Mouse (Mus musculus) heart, adult 2 months (tissue): Measurements from ENCODE around the gene Olfr507. TPM values are rescaled to one million over a fixed set of nuclear protein-coding genes. Genes with fewer than 3 reads are reported as not detected.

Source experiments
- DNase-seq, 2 experiments: peaks; one replicate each; pipeline ENCODE4 v3.0.0; 2021
- H3K27ac ChIP-seq: fragments of 200-600 bp; 2 replicates; pipeline ENCODE4 v1.8.1; 2022
- H3K27me3 ChIP-seq: fragments of 200-500 bp; 2 replicates; pipeline ENCODE4 v1.6.1; 2012; ENCODE audit warnings: mild to moderate bottlenecking, low read length, inconsistent platforms, mixed read lengths; ENCODE audit not compliant: control insufficient read depth, insufficient read depth
- H3K36me3 ChIP-seq: fragments of 200-500 bp; 2 replicates; pipeline ENCODE4 v1.6.1; 2012; ENCODE audit warnings: low read length, inconsistent platforms; ENCODE audit not compliant: control insufficient read depth, insufficient read depth
- H3K4me1 ChIP-seq: fragments of 200-500 bp; 2 replicates; pipeline ENCODE4 v1.6.1; 2011; ENCODE audit warnings: low read length; ENCODE audit not compliant: control insufficient read depth, insufficient read depth
- H3K4me3 ChIP-seq: fragments of 200-600 bp; 2 replicates; pipeline ENCODE4 v1.8.1; 2022
- H3K79me2 ChIP-seq: fragments of 200-500 bp; replicated peaks from 2 replicates; pipeline ENCODE4 v1.6.1; 2012; ENCODE audit warnings: mild to moderate bottlenecking, inconsistent platforms, low read length, moderate library complexity, mixed read lengths; ENCODE audit not compliant: control insufficient read depth, insufficient read depth
- H3K9ac ChIP-seq: fragments of 200-500 bp; 2 replicates; pipeline ENCODE4 v1.6.1; 2012; ENCODE audit warnings: low read depth, mild to moderate bottlenecking, control low read depth, inconsistent platforms, low read length, mixed read lengths
- CTCF ChIP-seq: fragments of 200-600 bp; IDR thresholded peaks from 2 replicates; pipeline ENCODE4 v1.8.1; 2022; ENCODE audit warnings: antibody characterized with exemption, mild to moderate bottlenecking, moderate library complexity
- EP300 ChIP-seq: fragments of 200-500 bp; IDR thresholded peaks from 2 replicates; pipeline ENCODE4 v1.6.1; 2011; ENCODE audit warnings: low read depth, low read length, control low read depth; ENCODE audit not compliant: insufficient read depth
- POLR2A ChIP-seq: fragments of 200-500 bp; IDR thresholded peaks from 2 replicates; pipeline ENCODE4 v1.6.1; 2011; ENCODE audit warnings: mild to moderate bottlenecking, low read depth, low read length, control low read depth; ENCODE audit not compliant: insufficient read depth
- WGBS: fragments of 180-500 bp; shearing (Covaris S2); methylation state at CpG from one replicate; pipeline ENCODE4 v1.1.7; 2018; 5-methylcytosine and 5-hydroxymethylcytosine counted together
- intact Hi-C: fragments of 180-260 bp; cut with DNase I; formaldehyde crosslinking; loops from one replicate; pipeline ENCODE4 v1.15.1; 2025
- polyA plus RNA-seq: library from polyadenylated mRNA; depleted of rRNA; stranded (reverse); fragments of >200 nt; gene quantifications from 2 replicates; pipeline ENCODE4 v1.2.3, GENCODE M21; 2012; rRNA removed
- total RNA-seq, 2 experiments: library from RNA; stranded (reverse); gene quantifications; 2 replicates each; pipeline ENCODE4 v1.2.3; 2021

The Olfr507 gene
- total and polyA plus RNA-seq, 3 experiments = not detected

DNA sequence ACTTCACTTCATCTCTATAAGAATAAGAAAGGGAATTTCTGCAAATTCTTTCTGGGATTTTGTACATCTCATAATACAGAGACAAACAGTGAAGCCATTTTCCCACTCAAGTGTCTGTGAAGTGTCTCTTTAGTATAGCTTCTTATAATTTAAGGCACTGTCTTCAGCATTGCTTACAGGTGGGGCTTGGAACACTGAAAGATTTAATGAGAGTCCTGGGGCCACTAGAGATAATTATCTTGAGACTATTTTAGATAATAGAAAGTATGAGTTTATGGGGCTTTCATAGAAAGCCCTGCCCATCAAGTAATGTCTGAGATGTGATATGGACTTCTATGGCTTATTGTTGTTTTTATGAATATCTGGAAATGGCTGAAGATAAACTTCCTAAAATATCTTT lies 30.2 kb downstream of the Olfr507 start, which contains the start of gene Olfr509:
Gene Olfr509 (minus strand): TSS at position 101 of the 400 bp plus-strand sequence.
- Histone ChIP-seq H3K36me3 (no peaks in the 10 kb centered on the region), H3K27me3 (no peaks in the 10 kb centered on the region), H3K4me3 (no peak within 1 kb of the TSS), H3K79me2 (no peaks in the 10 kb centered on the region), H3K4me1 (no peaks in the 10 kb centered on the region), H3K27ac (no peak within 1 kb of the TSS), H3K9ac (no peak within 1 kb of the TSS)
- intact Hi-C loops = no loop called here
- no peak for TF ChIP-seq CTCF
- TF ChIP-seq POLR2A = no peak
- no peak for TF ChIP-seq EP300
- DNase-seq = no peak

DNA sequence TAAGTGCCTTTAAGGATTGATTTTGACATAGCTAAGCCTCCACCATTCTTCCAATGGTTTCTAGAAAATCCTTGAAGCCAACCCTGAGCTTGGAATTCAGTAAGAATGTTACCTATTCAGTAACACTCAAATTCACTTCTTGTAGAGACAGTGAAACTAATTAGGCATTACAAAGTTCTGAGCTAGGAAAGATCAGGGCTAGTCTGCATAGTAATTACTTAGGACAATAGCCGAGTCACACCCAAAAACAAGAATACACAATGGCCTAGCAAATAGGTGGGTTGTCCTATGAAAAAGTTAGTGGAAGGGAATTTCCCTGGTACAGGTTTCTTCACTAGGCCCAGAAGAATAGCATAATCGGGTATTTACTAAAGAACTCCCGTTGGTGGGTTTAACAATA lies 40.8 kb downstream of the Olfr507 start:
- Histone ChIP-seq H3K9ac (no peak overlapping the region), H3K27me3 (no peaks in the 10 kb centered on the region), H3K27ac (no peak overlapping the region), H3K79me2 (no peaks in the 10 kb centered on the region), H3K4me3 (no peak overlapping the region), H3K36me3 (no peaks in the 10 kb centered on the region), H3K4me1 (no peaks in the 10 kb centered on the region)
- 67% methylated on average over 3 of the region's 3 CpGs for WGBS
- no peak for DNase-seq
- no peak for TF ChIP-seq EP300
- no peak for TF ChIP-seq CTCF
- TF ChIP-seq POLR2A = no peak
- intact Hi-C loops = no loop called here

DNA sequence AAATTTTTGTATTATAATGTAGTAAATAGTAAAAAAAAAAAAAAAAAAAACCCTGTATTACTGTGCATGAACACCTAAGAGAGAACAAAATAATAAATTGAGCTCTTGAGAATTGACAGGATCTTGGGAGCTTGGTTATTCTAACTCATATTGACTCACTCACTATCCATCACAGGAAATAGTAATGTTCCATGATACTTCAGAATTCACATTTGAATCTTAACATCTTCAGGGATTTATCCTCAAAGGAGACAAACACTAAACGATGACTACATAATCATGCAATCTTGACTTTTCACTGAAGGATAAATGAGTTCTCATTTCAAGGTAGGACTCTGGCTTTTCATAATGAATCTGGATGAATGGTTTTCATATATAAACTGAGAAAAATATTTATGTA lies 44.5 kb downstream of the Olfr507 start, which contains the start of gene Olfr510:
Gene Olfr510 (plus strand): TSS at position 301 of the 400 bp plus-strand sequence.
- Histone ChIP-seq H3K27ac (no peak within 1 kb of the TSS), H3K4me1 (no peaks in the 10 kb centered on the region), H3K79me2 (no peaks in the 10 kb centered on the region), H3K36me3 (no peaks in the 10 kb centered on the region), H3K4me3 (no peak within 1 kb of the TSS), H3K27me3 (no peaks in the 10 kb centered on the region), H3K9ac (no peak within 1 kb of the TSS)
- 82% methylated on average over 1 of the region's 1 CpGs for WGBS
- TF ChIP-seq POLR2A (no peak), EP300 (no peak), CTCF (no peak)
- intact Hi-C loops = no loop called here
- DNase-seq = no peak

GRCm38 (mm10) chr7:108671058-108671457 lies 49.4 kb downstream of the Olfr507 start:
- no peaks in the 10 kb centered on the region for H3K36me3 ChIP-seq
- H3K4me3 ChIP-seq = no peak overlapping the region
- no peaks in the 10 kb centered on the region for H3K27me3 ChIP-seq
- WGBS = 57% methylated on average over 1 of the region's 1 CpGs
- H3K27ac ChIP-seq = no peak overlapping the region
- DNase-seq = no peak
- H3K9ac ChIP-seq = no peak overlapping the region
- H3K79me2 ChIP-seq = no peaks in the 10 kb centered on the region
- no peaks in the 10 kb centered on the region for H3K4me1 ChIP-seq
- intact Hi-C loops = no loop called here
- TF ChIP-seq EP300 (no peak), CTCF (no peak), POLR2A (no peak)

Other genes starting within 250 kb of the Olfr507 start
- gene Olfr495, start 228.6 kb upstream of the Olfr507 start, total RNA-seq = not detected
- not detected in 2 replicates for gene Olfr495, start 228.6 kb upstream of the Olfr507 start, polyA plus RNA-seq
- gene Olfr497, start 201.4 kb upstream of the Olfr507 start, total RNA-seq = not detected
- gene Olfr497, start 201.4 kb upstream of the Olfr507 start, polyA plus RNA-seq = not detected in 2 replicates
- gene Olfr498, start 156.5 kb upstream of the Olfr507 start, total RNA-seq = not detected
- not detected in 2 replicates for gene Olfr498, start 156.5 kb upstream of the Olfr507 start, polyA plus RNA-seq
- not detected for gene Olfr502, start 96.7 kb upstream of the Olfr507 start, total RNA-seq
- not detected in 2 replicates for gene Olfr502, start 96.7 kb upstream of the Olfr507 start, polyA plus RNA-seq
- gene Olfr503, start 77.3 kb upstream of the Olfr507 start, total RNA-seq = not detected
- not detected in 2 replicates for gene Olfr503, start 77.3 kb upstream of the Olfr507 start, polyA plus RNA-seq
- not detected for gene Olfr504, start 56.0 kb upstream of the Olfr507 start, total RNA-seq
- gene Olfr504, start 56.0 kb upstream of the Olfr507 start, polyA plus RNA-seq = not detected in 2 replicates
- gene Olfr506, start 11.0 kb upstream of the Olfr507 start, total RNA-seq = not detected
- not detected in 2 replicates for gene Olfr506, start 11.0 kb upstream of the Olfr507 start, polyA plus RNA-seq
- not detected for gene Olfr508, start 8.2 kb downstream of the Olfr507 start, total RNA-seq
- not detected in 2 replicates for gene Olfr508, start 8.2 kb downstream of the Olfr507 start, polyA plus RNA-seq
- gene Olfr509, start 30.1 kb downstream of the Olfr507 start, total RNA-seq = not detected
- gene Olfr509, start 30.1 kb downstream of the Olfr507 start, polyA plus RNA-seq = not detected in 2 replicates
- not detected for gene Olfr510, start 44.6 kb downstream of the Olfr507 start, total RNA-seq
- not detected in 2 replicates for gene Olfr510, start 44.6 kb downstream of the Olfr507 start, polyA plus RNA-seq
- not detected for gene Olfr512, start 91.5 kb downstream of the Olfr507 start, total RNA-seq
- gene Olfr512, start 91.5 kb downstream of the Olfr507 start, polyA plus RNA-seq = not detected in 2 replicates
- not detected for gene Olfr513, start 129.2 kb downstream of the Olfr507 start, total RNA-seq
- gene Olfr513, start 129.2 kb downstream of the Olfr507 start, polyA plus RNA-seq = not detected in 2 replicates
- gene Olfr514, start 204.2 kb downstream of the Olfr507 start, total RNA-seq = not detected
- not detected in 2 replicates for gene Olfr514, start 204.2 kb downstream of the Olfr507 start, polyA plus RNA-seq
- not detected for gene Olfr516, start 228.7 kb downstream of the Olfr507 start, total RNA-seq
- gene Olfr516, start 228.7 kb downstream of the Olfr507 start, polyA plus RNA-seq = not detected in 2 replicates